Mouse (Mus musculus) left cerebral cortex, postnatal 4 days (tissue): ENCODE measurements around the gene Rps15. TPM values are rescaled to one million over a fixed set of nuclear protein-coding genes. Genes with fewer than 3 reads are reported as not detected.
"Not testable (repeated sequence)": the region's sequence is repeated elsewhere in the genome, so short reads cannot be mapped to it uniquely, and the experiment has no call there.

Experiments
- DNase-seq: peaks from one replicate; pipeline ENCODE4 v3.0.0-alpha.2; 2022
- intact Hi-C: fragments of 180-260 bp; cut with DNase I; formaldehyde crosslinking; loops from one replicate; pipeline ENCODE4 v1.15.1; 2025
- total RNA-seq, 2 experiments: library from RNA; stranded (reverse); gene quantifications; 2 replicates each; pipeline ENCODE4 v1.2.3; 2021

The Rps15 gene
- 100 to 1,000 TPM; 873 to 899 TPM for total RNA-seq

- intact Hi-C loops: no loop called here
- peak; percentile 99 for DNase-seq
Measured at GRCm38 (mm10) chr10:80292251-80293146, at the start of gene Rps15. TSS of gene Rps15 (plus strand) at chr10:80292453.

GRCm38 (mm10) chr10:80242607-80243006, 49.6 kb upstream of the Rps15 start:
- intact Hi-C loops: no loop called here

DNA sequence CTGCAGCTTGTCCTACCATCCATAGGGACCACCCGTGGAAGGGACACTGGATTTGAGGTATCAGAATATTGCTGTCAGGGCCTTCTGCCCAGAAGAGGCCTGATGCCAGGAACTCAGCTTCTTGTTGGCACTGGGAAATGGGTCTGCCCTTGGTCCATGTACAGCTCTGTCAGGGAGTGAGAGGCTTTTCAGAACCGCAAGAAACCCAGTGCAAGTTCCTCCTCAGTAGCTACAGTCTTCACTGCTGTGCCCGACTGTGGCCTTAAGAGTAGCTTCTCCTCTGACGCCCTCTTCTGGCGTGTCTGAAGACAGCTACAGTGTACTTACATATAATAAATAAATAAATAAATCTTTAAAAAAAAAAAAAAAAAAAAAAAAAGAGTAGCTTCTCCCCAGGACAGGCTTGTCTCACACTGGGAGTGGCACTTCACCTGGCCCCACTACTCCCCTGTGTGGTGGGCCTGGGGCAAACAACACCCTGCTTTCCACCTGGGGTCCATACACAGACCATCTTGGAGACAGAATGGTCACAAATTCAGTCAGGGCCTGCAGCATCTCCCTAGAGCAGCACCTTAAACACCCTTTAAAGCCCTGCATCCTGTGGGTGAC, 47.4 kb upstream of the Rps15 start:
- DNase-seq: peak; percentile 67
- intact Hi-C loops: loop anchor here (1.0 kb wide), 1 partner anchor 70 kb away; no protein-coding TSS in a partner anchor

More at GRCm38 (mm10) chr10:80242607-80243006, 49.6 kb upstream of the Rps15 start:
- DNase-seq: no peak

DNA sequence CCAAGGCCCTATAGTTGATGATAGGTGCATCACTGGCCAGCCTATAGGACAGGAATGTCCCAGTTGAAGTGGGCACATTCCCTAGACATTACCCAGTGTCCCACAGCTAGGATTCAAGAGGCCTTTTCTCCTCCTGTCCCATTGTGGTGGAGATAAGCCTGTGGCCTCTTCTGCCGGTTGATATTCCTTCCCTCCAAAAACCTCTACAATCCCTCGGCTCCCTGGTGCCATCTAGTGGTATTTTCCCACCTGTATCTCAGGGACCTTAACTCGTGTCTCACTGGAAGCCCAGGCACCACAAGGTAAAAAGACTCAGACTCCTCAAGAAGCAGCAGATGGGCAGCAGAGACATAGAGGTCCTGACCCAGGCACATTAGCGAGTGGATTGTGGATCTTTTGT, 46.7 kb upstream of the Rps15 start:
- DNase-seq: peak; percentile 88
- intact Hi-C loops: loop anchor here (1.0 kb wide), 1 partner anchor 70 kb away; no protein-coding TSS in a partner anchor

GRCm38 (mm10) chr10:80247849-80248248, 44.4 kb upstream of the Rps15 start:
- no peak for DNase-seq
- intact Hi-C loops: no loop called here

DNA sequence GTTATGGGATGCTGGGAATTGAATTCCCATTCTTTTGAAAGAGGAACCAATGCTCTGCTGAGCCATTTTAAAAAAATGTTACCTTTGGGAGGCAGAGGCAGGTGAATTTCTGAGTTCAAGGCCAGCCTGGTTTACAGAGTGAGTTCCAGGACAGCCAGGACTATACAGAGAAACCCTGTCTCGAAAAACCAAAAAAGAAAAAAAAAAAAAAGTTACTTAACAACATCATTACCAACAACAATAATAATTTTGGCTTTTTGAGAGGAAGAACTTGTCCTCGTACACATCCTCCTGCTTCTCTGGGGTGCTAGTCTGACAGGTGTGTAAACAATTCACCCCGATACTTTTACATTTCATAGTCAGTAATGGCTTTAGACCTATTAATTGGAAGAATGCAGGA, 43.8 kb upstream of the Rps15 start:
- DNase-seq, intact Hi-C loops: not testable (repeated sequence)

DNA sequence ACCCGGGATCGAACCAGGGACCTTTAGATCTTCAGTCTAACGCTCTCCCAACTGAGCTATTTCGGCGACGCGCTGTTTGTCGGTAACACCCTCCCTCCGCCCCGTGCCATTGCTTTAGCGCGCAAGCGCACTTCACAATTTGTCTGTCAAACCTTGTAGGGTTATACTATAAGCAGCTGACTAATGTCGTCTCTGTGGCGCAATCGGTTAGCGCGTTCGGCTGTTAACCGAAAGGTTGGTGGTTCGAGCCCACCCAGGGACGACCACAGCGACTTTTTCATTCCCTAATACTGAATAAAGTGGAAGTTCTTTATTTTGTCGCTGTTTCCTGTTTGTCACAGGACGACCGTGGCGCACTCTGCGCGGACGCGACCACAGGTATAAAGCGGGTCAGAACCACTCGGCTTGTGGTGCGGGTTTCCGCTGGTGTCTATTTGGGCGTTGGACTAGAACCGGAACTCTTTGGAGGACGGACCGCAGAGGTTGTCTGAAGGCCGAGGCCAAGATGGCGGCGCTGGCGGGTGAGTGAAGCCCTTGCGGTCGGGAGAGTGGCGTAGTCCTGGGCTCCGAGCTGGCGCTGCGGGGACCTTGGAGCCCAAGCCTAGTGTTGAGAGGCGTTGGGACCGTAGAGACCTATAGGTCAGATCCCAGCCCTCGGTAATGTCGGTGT, 43.1 kb upstream of the Rps15 start, which contains the start of gene Ndufs7:
Ndufs7 (plus strand) TSS at position 151 of the 670 bp plus-strand sequence.
- peak; percentile 92 for DNase-seq
- intact Hi-C loops: no loop called here

DNA sequence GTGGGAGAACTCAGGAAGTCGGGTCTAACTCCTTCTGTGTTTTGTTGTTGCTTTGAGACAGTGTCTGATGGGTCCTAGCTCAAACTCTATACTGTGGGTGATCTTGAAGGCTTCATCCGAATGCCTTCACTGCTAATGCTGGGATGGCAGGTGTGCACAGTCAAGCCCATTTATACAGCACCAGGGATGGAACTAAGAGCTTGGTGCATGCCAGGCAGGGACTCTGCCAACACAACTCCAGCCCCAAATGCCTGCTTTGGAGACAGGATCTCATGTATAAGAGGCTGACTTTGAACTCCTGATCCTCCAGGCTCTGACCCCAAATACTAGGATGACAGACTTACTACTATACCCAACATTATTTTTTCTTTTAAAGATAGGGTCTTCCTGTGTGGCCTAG, 42.2 kb upstream of the Rps15 start:
- DNase-seq: no peak
- intact Hi-C loops: no loop called here

DNA sequence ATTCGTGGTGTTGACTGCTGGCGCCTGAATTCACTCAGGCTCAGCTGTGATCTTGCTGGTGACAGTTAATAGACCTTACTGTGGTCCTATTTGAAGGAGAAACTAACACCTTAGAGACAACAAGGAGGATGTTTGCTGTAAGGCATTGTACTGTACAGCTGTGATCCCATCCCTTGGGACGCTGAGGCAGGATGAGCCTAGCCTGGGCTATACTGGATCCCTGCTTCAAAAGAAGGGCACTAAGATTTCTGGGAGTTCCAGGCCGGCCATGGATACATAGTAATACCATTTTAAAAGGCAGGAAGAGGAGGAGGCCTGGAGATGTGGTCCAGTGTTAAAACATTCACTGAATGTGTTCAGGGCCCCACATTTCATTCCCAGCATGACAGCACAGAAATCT, 41.7 kb upstream of the Rps15 start:
- no peak for DNase-seq
- intact Hi-C loops: no loop called here

GRCm38 (mm10) chr10:80252011-80252410, 40.2 kb upstream of the Rps15 start:
- intact Hi-C loops: no loop called here
- DNase-seq: no peak

DNA sequence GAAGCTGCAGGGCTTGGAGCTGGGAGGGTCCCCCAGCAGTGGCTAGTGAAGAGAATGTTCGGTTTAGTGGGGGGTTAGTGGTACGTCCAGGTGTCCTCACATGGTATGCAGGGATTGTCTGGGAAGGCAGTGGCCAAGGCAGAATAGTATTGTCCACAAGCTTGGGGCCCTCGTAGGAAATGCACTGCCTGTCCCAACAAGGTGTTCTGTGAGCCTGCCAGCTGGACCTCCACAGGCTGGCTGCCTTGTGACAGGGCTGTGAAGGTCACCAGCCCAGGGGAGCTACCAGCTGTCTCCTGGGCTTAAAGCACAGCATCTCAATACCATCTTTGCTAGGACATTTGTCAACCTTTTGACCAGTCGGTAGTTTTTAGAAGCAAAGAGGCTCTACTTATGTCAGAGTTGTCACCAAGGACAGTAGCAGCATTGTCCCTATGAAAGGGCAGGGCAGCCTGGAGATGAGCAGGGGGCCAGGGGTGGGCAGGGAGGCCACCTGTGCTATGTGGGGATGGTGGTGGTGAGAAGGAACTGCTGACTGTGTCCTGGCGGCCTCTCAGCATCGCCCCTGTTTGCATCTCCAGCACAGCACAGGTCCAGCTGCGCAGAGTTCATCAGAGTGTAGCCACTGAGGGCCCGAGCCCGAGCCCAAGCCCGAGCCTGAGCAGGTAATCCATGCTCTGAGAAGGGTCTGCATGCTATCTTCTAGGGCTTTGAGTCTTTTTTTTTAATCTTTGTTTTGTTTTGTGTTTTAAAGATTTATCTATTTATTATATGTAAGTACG, 39.6 kb upstream of the Rps15 start:
- DNase-seq: no peak
- intact Hi-C loops: no loop called here

GRCm38 (mm10) chr10:80253551-80253950, 38.7 kb upstream of the Rps15 start:
- no peak for DNase-seq
- intact Hi-C loops: no loop called here

GRCm38 (mm10) chr10:80254331-80255297, 37.6 kb upstream of the Rps15 start:
- DNase-seq: no peak
- intact Hi-C loops: no loop called here

- DNase-seq: peak; percentile 87
- intact Hi-C loops: no loop called here
Measured at GRCm38 (mm10) chr10:80255881-80256535, 36.2 kb upstream of the Rps15 start.

GRCm38 (mm10) chr10:80257936-80258335, 34.3 kb upstream of the Rps15 start:
- DNase-seq: no peak
- intact Hi-C loops: no loop called here

- intact Hi-C loops: no loop called here
- no peak for DNase-seq
Measured at GRCm38 (mm10) chr10:80258752-80259462, 33.3 kb upstream of the Rps15 start.

- DNase-seq: no peak
- intact Hi-C loops: no loop called here
Measured at GRCm38 (mm10) chr10:80259463-80259805, 32.8 kb upstream of the Rps15 start.
